Mouse (Mus musculus) bone marrow, adult 2 months (tissue): ENCODE measurements around the gene Slc51a.

ENCODE experiments used
- CTCF ChIP-seq: fragments of 200-500 bp; IDR thresholded peaks from 2 replicates; pipeline ENCODE4 v1.5.1; 2011; ENCODE audit warnings: low read length, control low read depth; ENCODE audit not compliant: control insufficient read depth, insufficient read depth
- POLR2A ChIP-seq: fragments of 200-500 bp; IDR thresholded peaks from 2 replicates; pipeline ENCODE4 v1.6.1; 2011; ENCODE audit warnings: low read depth, mild to moderate bottlenecking, control low read depth, low read length, borderline replicate concordance; ENCODE audit not compliant: control insufficient read depth

DNA sequence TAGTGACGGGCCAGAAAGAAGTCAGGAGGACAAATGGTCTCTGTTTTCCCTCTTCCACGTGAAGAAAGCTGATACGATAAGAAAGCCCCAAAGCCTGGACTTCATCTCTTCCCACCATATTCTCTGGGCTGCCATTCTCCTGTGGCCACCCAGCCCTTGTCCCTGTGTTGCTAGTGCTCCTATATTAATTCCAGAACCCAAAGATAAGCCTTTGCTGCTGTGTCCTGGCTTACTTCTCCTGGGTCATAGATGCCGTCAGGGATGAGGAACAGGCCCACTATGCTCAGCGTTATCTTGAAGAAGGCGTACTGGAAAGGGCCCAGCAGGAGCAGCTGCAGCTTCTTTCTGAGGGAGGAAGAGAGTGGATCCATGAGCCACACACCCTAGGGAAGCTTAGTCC is 10.4 kb downstream of the Slc51a start:
- no peak for TF ChIP-seq CTCF
- TF ChIP-seq POLR2A, result no peak
